Comparison of ENCODE assay signal across 8 mouse cellular contexts in genomic region chr10:69213451-69213877, GRCm38 (mm10). TPM values are rescaled to one million over a fixed set of nuclear protein-coding genes. Genes with fewer than 3 reads are reported as not detected.
DNase-seq lines count a peak whose midpoint lies in the region; ATAC-seq and TF ChIP-seq lines count a peak whose summit lies in the region.

No protein-coding gene starts in this region.

- H3K9ac ChIP-seq in forebrain, embryonic 13.5 days = peak overlapping the region; percentile 93
- H3K9ac ChIP-seq in stomach, postnatal 0 days (ENCODE audit: low read length) = peak overlapping the region; percentile 92

- peak overlapping the region; percentile 82 for H3K4me2 ChIP-seq in forebrain, embryonic 13.5 days
- peak overlapping the region; percentile 96 for H3K4me2 ChIP-seq in stomach, postnatal 0 days (replicated peaks; ENCODE audit: low read depth)

- H3K4me3 ChIP-seq in forebrain, embryonic 13.5 days = peak overlapping the region; percentile 64
- peak overlapping the region; percentile 79 for H3K4me3 ChIP-seq in stomach, postnatal 0 days (ENCODE audit: low read depth, low read length)

- WGBS in forebrain, embryonic 13.5 days = 1% methylated on average over 21 of the region's 21 CpGs
- under 1% methylated on average over 21 of the region's 21 CpGs for WGBS in stomach, postnatal 0 days

- no peak for TF ChIP-seq EP300 in stomach, postnatal 0 days (optimal IDR thresholded peaks at IDR 0.05)

- H3K27ac ChIP-seq in forebrain, embryonic 13.5 days = peak overlapping the region; percentile 96
- peak overlapping the region; percentile 99 for H3K27ac ChIP-seq in stomach, postnatal 0 days (replicated peaks)

- peaks cover 16% of the 10 kb centered on the region for H3K4me1 ChIP-seq in forebrain, embryonic 13.5 days
- H3K4me1 ChIP-seq in stomach, postnatal 0 days (replicated peaks; ENCODE audit: control insufficient read depth, insufficient read depth) = 0 out of 2 replicates have a peak, but pooled peaks cover 3% of the 10 kb centered on the region

- no peaks in the 10 kb centered on the region for H3K27me3 ChIP-seq in forebrain, embryonic 13.5 days
- no peaks in the 10 kb centered on the region for H3K27me3 ChIP-seq in stomach, postnatal 0 days (ENCODE audit: control insufficient read depth, insufficient read depth, low read length)

- TF ChIP-seq CTCF in stomach, postnatal 0 days (IDR thresholded peaks at IDR 0.05; ENCODE audit: low read depth) = no peak

- ATAC-seq in forebrain, embryonic 13.5 days = peak; percentile 60
- ATAC-seq in megakaryocyte, adult 5-6 weeks (ENCODE audit: poor library complexity, severe bottlenecking) = peak; percentile 27; the same call in 1 of the 2 replicates
- peak; percentile 69 for ATAC-seq in stomach, postnatal 0 days (ENCODE audit: low FRiP score, low TSS enrichment)

- peak; percentile 47 for DNase-seq in kidney, adult 9 months
- no peak for DNase-seq in kidney, adult 11 months
- DNase-seq in ZHBTc4 (ENCODE audit: low read depth, low spot score) = peak; percentile 45
- peak; percentile 67 for DNase-seq in kidney, postnatal 10 days
- peak; percentile 65 for DNase-seq in stomach, postnatal 0 days (ENCODE audit: low spot score)
- DNase-seq in adrenal gland, postnatal 14 days = no peak

- H3K9me3 ChIP-seq in forebrain, embryonic 13.5 days (replicated peaks) = no peaks in the 10 kb centered on the region
- H3K9me3 ChIP-seq in stomach, postnatal 0 days (ENCODE audit: control insufficient read depth, low read length) = no peaks in the 10 kb centered on the region

- peaks cover 11% of the 10 kb centered on the region for H3K36me3 ChIP-seq in forebrain, embryonic 13.5 days (ENCODE audit: poor library complexity, severe bottlenecking)
- H3K36me3 ChIP-seq in stomach, postnatal 0 days (ENCODE audit: control insufficient read depth, insufficient read depth, low read length) = 0 out of 2 replicates have a peak, but pooled peaks cover 4% of the 10 kb centered on the region

RNA-seq across cellular contexts. Expression of gene A930033H14Rik, which starts 0.6 kb away (rescaled TPM):
- 0.94 and 1.2 TPM in 2 replicates for polyA plus RNA-seq in forebrain, embryonic 13.5 days (2015; fragmentation: Nextera tagmentation; extraction: Ambion mirVana)
- 0.33 and 1.1 TPM in 2 replicates for total RNA-seq in megakaryocyte, adult 5-6 weeks (2015)
- total RNA-seq in megakaryocyte, adult 5-6 weeks (2017) = 0.37 TPM in 2 replicates
- 1.2 and 1.5 TPM in 2 replicates for polyA plus RNA-seq in stomach, postnatal 0 days (2015; fragmentation: Nextera tagmentation; extraction: Ambion mirVana)
- total RNA-seq in adrenal gland, postnatal 14 days (2021) = 2.4 and 3.7 TPM in 2 replicates

Comparison
In these comparisons a context has a peak if more than half of its experiments do, and no peak if none do; other contexts are left out.
1. DNase-seq: peak in kidney, adult 9 months (single experiment), ZHBTc4 (single experiment), kidney, postnatal 10 days (single experiment) and stomach, postnatal 0 days (single experiment); none in kidney, adult 11 months (single experiment) and adrenal gland, postnatal 14 days (single experiment).
2. Peak in every context shown above with its lines, with median percentiles within 50 percentile points of each other: ATAC-seq.